Mouse (Mus musculus): ENCODE measurements around the gene Rbks. TPM values are rescaled to one million over a fixed set of nuclear protein-coding genes. Genes with fewer than 3 reads are reported as not detected.
A peak's percentile ranks its signal among the peaks of the same experiment; 100 is the strongest.

Rbks gene
- polyA plus RNA-seq, 1 experiment from 2014 or later = 8.5 TPM

- Histone ChIP-seq H3K4me2 (ENCODE audit: low read length) (no peak overlapping the region), H3K27me3 (replicated peaks; ENCODE audit: control insufficient read depth, insufficient read depth, low read length) (no peaks in the 10 kb centered on the region), H3K4me1 (replicated peaks; ENCODE audit: control insufficient read depth, insufficient read depth, low read length) (peaks cover 9% of the 10 kb centered on the region), H3K27ac (ENCODE audit: low read depth) (no peak overlapping the region), H3K4me3 (ENCODE audit: low read depth, low read length) (no peak overlapping the region), H3K9me3 (ENCODE audit: control insufficient read depth, low read length) (no peaks in the 10 kb centered on the region), H3K9ac (ENCODE audit: low read length) (no peak overlapping the region), H3K36me3 (ENCODE audit: control insufficient read depth, insufficient read depth, low read length) (no peaks in the 10 kb centered on the region; the same call in 1 of the 2 replicates)
- WGBS = 92% methylated on average over 8 of the region's 8 CpGs
- ATAC-seq (replicated peaks; ENCODE audit: low FRiP score, low TSS enrichment, low read depth) (no peak), DNase-seq (ENCODE audit: low spot score) (no peak)
These were observed 68.9 kb downstream of the Rbks start for GRCm38 (mm10) chr5:31628555-31628954.

- ATAC-seq (replicated peaks; ENCODE audit: low FRiP score, low TSS enrichment, low read depth) = no peak
- Histone ChIP-seq H3K36me3 (ENCODE audit: control insufficient read depth, insufficient read depth, low read length) (peaks cover 3% of the 10 kb centered on the region), H3K4me3 (ENCODE audit: low read depth, low read length) (no peak overlapping the region), H3K9me3 (ENCODE audit: control insufficient read depth, low read length) (no peaks in the 10 kb centered on the region), H3K9ac (ENCODE audit: low read length) (no peak overlapping the region), H3K4me2 (ENCODE audit: low read length) (no peak overlapping the region), H3K27ac (ENCODE audit: low read depth) (no peak overlapping the region), H3K4me1 (replicated peaks; ENCODE audit: control insufficient read depth, insufficient read depth, low read length) (peaks cover 9% of the 10 kb centered on the region), H3K27me3 (replicated peaks; ENCODE audit: control insufficient read depth, insufficient read depth, low read length) (no peaks in the 10 kb centered on the region)
- 72% methylated on average over 9 of the region's 9 CpGs for WGBS
- DNase-seq (ENCODE audit: low spot score) = no peak
These were observed 69.6 kb downstream of the Rbks start for GRCm38 (mm10) chr5:31627562-31628526.

DNA sequence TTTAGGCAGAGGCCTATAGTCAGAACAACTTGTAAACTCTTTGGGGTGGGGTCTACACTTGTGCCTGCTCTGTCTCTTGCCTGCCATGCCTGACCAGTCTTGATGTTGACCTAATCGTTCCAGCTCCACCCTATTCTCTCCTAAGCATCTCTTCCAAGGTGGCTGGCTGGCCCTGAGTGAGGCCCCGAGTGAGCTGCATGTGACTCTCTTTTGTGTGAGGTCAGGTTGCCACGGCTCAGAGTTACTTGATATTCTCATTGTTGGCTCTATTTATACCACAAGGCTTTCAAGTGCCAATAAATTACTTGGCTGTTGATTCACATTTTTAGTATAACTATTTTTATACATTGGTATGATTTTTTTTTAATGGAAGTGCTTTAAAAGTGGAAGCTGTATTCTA is 70.3 kb downstream of the Rbks start:
- Histone ChIP-seq H3K4me2 (ENCODE audit: low read length) (no peak overlapping the region), H3K27me3 (replicated peaks; ENCODE audit: control insufficient read depth, insufficient read depth, low read length) (no peaks in the 10 kb centered on the region), H3K36me3 (ENCODE audit: control insufficient read depth, insufficient read depth, low read length) (peaks cover 10% of the 10 kb centered on the region), H3K9me3 (ENCODE audit: control insufficient read depth, low read length) (no peaks in the 10 kb centered on the region), H3K9ac (ENCODE audit: low read length) (no peak overlapping the region), H3K4me3 (ENCODE audit: low read depth, low read length) (no peak overlapping the region), H3K27ac (ENCODE audit: low read depth) (no peak overlapping the region), H3K4me1 (replicated peaks; ENCODE audit: control insufficient read depth, insufficient read depth, low read length) (peaks cover 9% of the 10 kb centered on the region)
- no peak for ATAC-seq (replicated peaks; ENCODE audit: low FRiP score, low TSS enrichment, low read depth)
- DNase-seq (ENCODE audit: low spot score) = no peak
- 45% methylated on average over 3 of the region's 3 CpGs for WGBS

- 89% methylated on average over 3 of the region's 3 CpGs for WGBS
- H3K27me3 ChIP-seq (replicated peaks; ENCODE audit: control insufficient read depth, insufficient read depth, low read length) = no peaks in the 10 kb centered on the region
- no peak overlapping the region for H3K27ac ChIP-seq (ENCODE audit: low read depth)
- no peaks in the 10 kb centered on the region for H3K9me3 ChIP-seq (ENCODE audit: control insufficient read depth, low read length)
- no peak overlapping the region for H3K9ac ChIP-seq (ENCODE audit: low read length)
- no peak overlapping the region for H3K4me3 ChIP-seq (ENCODE audit: low read depth, low read length)
- no peak overlapping the region for H3K4me2 ChIP-seq (ENCODE audit: low read length)
- peaks cover 68% of the 10 kb centered on the region for H3K36me3 ChIP-seq (ENCODE audit: control insufficient read depth, insufficient read depth, low read length)
- DNase-seq (ENCODE audit: low spot score) (no peak), ATAC-seq (replicated peaks; ENCODE audit: low FRiP score, low TSS enrichment, low read depth) (no peak)
- no peaks in the 10 kb centered on the region for H3K4me1 ChIP-seq (replicated peaks; ENCODE audit: control insufficient read depth, insufficient read depth, low read length)
These were observed 77.1 kb downstream of the Rbks start for GRCm38 (mm10) chr5:31620326-31620725.

GRCm38 (mm10) chr5:31614339-31615025 is 82.9 kb downstream of the Rbks start:
- peaks cover 10% of the 10 kb centered on the region; the same call in 1 of the 2 replicates for H3K4me1 ChIP-seq (replicated peaks; ENCODE audit: control insufficient read depth, insufficient read depth, low read length)

GRCm38 (mm10) chr5:31613852-31614286 is 83.6 kb downstream of the Rbks start:
- ATAC-seq (replicated peaks; ENCODE audit: low FRiP score, low TSS enrichment, low read depth) (peak; percentile 89), DNase-seq (ENCODE audit: low spot score) (peak; percentile 90)
- peak overlapping the region; percentile 58 for H3K4me2 ChIP-seq (ENCODE audit: low read length)
- peaks cover 10% of the 10 kb centered on the region; the same call in 1 of the 2 replicates for H3K4me1 ChIP-seq (replicated peaks; ENCODE audit: control insufficient read depth, insufficient read depth, low read length)
- peak overlapping the region; percentile 65 for H3K9ac ChIP-seq (ENCODE audit: low read length)
- H3K9me3 ChIP-seq (ENCODE audit: control insufficient read depth, low read length) = no peaks in the 10 kb centered on the region
- under 1% methylated on average over 37 of the region's 37 CpGs for WGBS
- peaks cover 31% of the 10 kb centered on the region for H3K36me3 ChIP-seq (ENCODE audit: control insufficient read depth, insufficient read depth, low read length)
- peak overlapping the region; percentile 85 for H3K27ac ChIP-seq (ENCODE audit: low read depth)
- peak overlapping the region; percentile 62 for H3K4me3 ChIP-seq (ENCODE audit: low read depth, low read length)
- H3K27me3 ChIP-seq (replicated peaks; ENCODE audit: control insufficient read depth, insufficient read depth, low read length) = no peaks in the 10 kb centered on the region

More at GRCm38 (mm10) chr5:31614339-31615025, 82.9 kb downstream of the Rbks start:
- peak overlapping the region; percentile 65 for H3K9ac ChIP-seq (ENCODE audit: low read length)
- no peaks in the 10 kb centered on the region for H3K27me3 ChIP-seq (replicated peaks; ENCODE audit: control insufficient read depth, insufficient read depth, low read length)
- H3K4me3 ChIP-seq (ENCODE audit: low read depth, low read length) = peak overlapping the region; percentile 62
- peak overlapping the region; percentile 58 for H3K4me2 ChIP-seq (ENCODE audit: low read length)
- peak overlapping the region; percentile 85; the same call in 1 of the 2 replicates for H3K27ac ChIP-seq (ENCODE audit: low read depth)
- DNase-seq (ENCODE audit: low spot score) (no peak), ATAC-seq (replicated peaks; ENCODE audit: low FRiP score, low TSS enrichment, low read depth) (no peak; the same call in 1 of the 2 replicates)
- H3K9me3 ChIP-seq (ENCODE audit: control insufficient read depth, low read length) = no peaks in the 10 kb centered on the region
- 48% methylated on average over 6 of the region's 6 CpGs for WGBS
- H3K36me3 ChIP-seq (ENCODE audit: control insufficient read depth, insufficient read depth, low read length) = peaks cover 37% of the 10 kb centered on the region

DNA sequence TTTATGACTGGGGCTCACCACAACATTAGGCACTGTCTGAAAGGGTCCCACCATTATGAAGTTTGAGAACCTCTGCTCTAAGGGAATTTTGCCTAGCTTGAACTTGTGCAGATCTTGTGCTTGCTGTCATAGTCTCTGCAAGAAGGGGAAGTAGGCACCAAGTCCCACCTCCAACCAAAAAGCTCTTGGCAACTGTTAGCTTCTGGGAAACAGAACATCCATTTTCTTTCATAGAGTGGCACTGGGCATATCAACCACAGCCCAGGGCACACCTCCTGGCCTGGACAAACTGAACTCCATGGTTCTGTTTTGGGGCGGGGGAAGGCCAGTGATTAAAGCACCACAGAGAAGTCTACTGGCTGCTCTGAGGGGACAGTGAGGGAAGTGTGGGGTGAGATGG is 86.2 kb downstream of the Rbks start:
- no peaks in the 10 kb centered on the region for H3K9me3 ChIP-seq (ENCODE audit: control insufficient read depth, low read length)
- H3K4me3 ChIP-seq (ENCODE audit: low read depth, low read length) = no peak overlapping the region
- 0 out of 2 replicates have a peak overlapping the region, but pooled peaks have one; percentile 4 for H3K27ac ChIP-seq (ENCODE audit: low read depth)
- peaks cover 5% of the 10 kb centered on the region for H3K36me3 ChIP-seq (ENCODE audit: control insufficient read depth, insufficient read depth, low read length)
- no peaks in the 10 kb centered on the region for H3K27me3 ChIP-seq (replicated peaks; ENCODE audit: control insufficient read depth, insufficient read depth, low read length)
- no peak overlapping the region for H3K9ac ChIP-seq (ENCODE audit: low read length)
- H3K4me2 ChIP-seq (ENCODE audit: low read length) = no peak overlapping the region
- ATAC-seq (replicated peaks; ENCODE audit: low FRiP score, low TSS enrichment, low read depth) (no peak), DNase-seq (ENCODE audit: low spot score) (no peak)
- peaks cover 11% of the 10 kb centered on the region; the same call in 1 of the 2 replicates for H3K4me1 ChIP-seq (replicated peaks; ENCODE audit: control insufficient read depth, insufficient read depth, low read length)
- 88% methylated on average over 1 of the region's 1 CpGs for WGBS

DNA sequence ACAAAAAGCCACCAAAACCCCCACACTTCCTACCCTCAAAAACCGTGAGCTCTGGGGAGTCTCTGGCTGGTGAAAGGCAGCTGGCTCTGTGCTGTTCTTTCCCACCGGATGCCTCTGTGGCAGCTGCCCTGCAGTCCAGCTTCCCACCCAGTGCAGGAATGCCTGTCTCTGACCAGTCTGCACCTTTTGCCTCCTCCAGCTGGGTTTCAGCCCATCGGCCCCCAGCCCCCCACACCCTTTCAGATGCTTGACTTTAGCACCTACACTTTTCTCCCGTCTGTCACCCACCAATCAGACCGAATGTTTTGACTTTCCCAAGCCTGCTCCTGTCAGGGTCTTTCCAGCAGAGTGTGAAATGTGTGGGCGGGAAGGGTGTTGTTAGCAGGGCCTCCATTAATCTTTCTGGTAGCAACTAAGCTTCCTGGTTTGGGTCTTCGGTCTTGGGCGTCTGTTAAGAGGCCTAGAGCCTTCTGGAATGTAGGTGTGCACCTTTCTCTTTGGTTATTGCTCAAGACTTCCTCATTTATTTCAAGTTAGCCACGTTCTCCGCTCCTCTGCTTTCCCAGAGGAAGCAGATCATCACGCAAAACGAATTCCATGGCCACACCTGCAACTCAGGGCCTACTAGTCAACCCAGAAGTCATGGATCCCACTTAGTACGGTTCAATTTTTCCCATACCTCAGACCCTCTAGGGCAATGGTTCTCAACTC is 86.9 kb downstream of the Rbks start:
- ATAC-seq (replicated peaks; ENCODE audit: low FRiP score, low TSS enrichment, low read depth) (no peak), DNase-seq (ENCODE audit: low spot score) (no peak)
- 49% methylated on average over 13 of the region's 13 CpGs for WGBS
- H3K4me3 ChIP-seq (ENCODE audit: low read depth, low read length) = no peak overlapping the region
- peaks cover 13% of the 10 kb centered on the region; the same call in 1 of the 2 replicates for H3K4me1 ChIP-seq (replicated peaks; ENCODE audit: control insufficient read depth, insufficient read depth, low read length)
- H3K4me2 ChIP-seq (ENCODE audit: low read length) = no peak overlapping the region
- H3K9me3 ChIP-seq (ENCODE audit: control insufficient read depth, low read length) = no peaks in the 10 kb centered on the region
- no peak overlapping the region for H3K27ac ChIP-seq (ENCODE audit: low read depth)
- no peaks in the 10 kb centered on the region for H3K36me3 ChIP-seq (ENCODE audit: control insufficient read depth, insufficient read depth, low read length)
- H3K9ac ChIP-seq (ENCODE audit: low read length) = no peak overlapping the region
- no peaks in the 10 kb centered on the region for H3K27me3 ChIP-seq (replicated peaks; ENCODE audit: control insufficient read depth, insufficient read depth, low read length)
